Mouse (Mus musculus): ENCODE measurements around the gene H2al1j.
"Not testable (repeated sequence)": the region's sequence is repeated elsewhere in the genome, so short reads cannot be mapped to it uniquely, and the experiment has no call there.

The H2al1j gene

DNA sequence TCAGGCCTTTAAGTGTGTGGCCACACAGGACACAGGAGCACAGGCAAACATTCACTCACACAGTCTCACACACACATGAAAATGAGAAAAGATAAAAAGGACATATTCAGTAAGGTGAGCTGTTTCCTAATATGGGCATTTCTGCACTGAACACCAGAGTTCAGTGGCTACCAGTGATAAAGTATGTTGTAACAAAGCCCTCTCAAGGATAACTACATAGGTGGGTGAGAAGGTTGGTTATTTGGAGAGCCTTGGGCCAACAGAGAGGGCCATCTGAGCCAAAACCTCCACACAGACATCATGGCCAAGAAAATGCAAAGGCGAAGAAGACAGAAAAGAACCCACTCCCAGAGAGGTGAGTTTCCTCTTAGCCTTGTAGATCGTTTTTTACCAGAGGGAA, at the start of gene H2al1j:
Gene H2al1j, plus strand, starts transcription at position 301 of the 400 bp plus-strand sequence.
- DNase-seq (ENCODE audit: low spot score in 2 of 2), result not testable (repeated sequence)

DNA sequence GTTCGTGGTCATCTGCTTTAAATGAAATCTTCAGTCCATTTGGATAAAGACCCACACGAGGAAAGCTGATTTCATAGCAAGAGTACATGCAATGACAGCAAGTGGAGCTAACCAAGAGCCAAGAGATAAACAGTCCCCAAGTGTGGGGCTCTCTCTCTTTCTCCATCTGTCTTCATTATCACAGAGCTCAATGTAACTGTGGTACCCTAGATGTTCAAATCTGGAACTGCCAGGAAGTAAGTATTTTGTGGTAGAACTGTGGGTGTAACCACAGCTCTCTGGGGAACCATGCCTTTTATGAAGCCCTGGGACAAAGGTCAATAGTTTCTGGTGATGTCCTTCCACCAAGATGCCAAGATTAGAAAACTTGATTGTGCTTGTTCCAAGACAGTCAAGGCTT, 46.9 kb upstream of the H2al1j start:
- DNase-seq (ENCODE audit: low spot score in 2 of 2), result no peak

- DNase-seq (ENCODE audit: low spot score in 2 of 2), result no peak
Measured at GRCm38 (mm10) chrX:11288306-11288882, 39.2 kb upstream of the H2al1j start.

DNA sequence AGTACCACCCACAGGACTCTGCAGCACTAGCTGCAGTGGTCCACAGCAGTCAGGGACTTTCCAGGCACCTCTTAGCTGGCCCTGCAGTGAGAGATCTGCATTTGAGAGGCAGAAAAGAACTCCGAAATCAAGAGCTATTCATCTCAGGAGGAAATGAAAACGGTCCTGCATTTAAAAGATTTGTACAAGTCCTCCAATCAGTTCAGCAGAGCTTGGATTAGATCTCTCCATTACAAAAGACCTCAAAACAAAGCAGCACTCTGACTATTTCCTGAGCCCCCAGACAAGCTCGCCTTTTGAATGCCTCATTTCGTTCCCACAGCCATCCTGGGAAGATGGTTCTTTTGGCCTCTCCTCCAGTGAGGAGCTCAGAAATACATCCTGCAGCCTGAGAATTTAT, 38.4 kb upstream of the H2al1j start:
- DNase-seq (ENCODE audit: low spot score in 2 of 2), result no peak

GRCm38 (mm10) chrX:11298957-11299356, 28.7 kb upstream of the H2al1j start, which contains the start of gene H2al1a:
Gene H2al1a (plus strand): TSS chrX:11299257.
- not testable (repeated sequence) for DNase-seq (ENCODE audit: low spot score in 2 of 2)

DNA sequence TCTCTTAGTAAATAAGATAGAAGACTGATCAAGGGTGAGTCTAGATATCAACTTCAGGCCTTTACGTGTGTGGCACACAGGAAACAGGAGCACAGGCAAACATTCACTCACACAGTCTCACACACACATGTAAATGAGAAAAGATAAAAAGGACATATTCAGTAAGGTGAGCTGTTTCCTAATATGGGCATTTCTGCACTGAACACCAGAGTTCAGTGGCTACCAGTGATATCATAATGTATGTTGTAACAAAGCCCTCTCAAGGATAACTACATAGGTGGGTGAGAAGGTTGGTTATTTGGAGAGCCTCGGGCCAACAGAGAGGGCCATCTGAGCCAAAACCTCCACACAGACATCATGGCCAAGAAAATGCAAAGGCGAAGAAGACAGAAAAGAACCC, 25.5 kb upstream of the H2al1j start, which contains the start of gene H2al1b:
Gene H2al1b, plus strand, starts transcription at position 301 of the 400 bp plus-strand sequence.
- not testable (repeated sequence) for DNase-seq (ENCODE audit: low spot score in 2 of 2)

DNA sequence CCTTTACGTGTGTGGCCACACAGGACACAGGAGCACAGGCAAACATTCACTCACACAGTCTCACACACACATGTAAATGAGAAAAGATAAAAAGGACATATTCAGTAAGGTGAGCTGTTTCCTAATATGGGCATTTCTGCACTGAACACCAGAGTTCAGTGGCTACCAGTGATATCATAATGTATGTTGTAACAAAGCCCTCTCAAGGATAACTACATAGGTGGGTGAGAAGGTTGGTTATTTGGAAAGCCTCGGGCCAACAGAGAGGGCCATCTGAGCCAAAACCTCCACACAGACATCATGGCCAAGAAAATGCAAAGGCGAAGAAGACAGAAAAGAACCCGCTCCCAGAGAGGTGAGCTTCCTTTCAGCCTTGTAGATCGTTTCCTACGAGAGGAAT, 22.3 kb upstream of the H2al1j start, which contains the start of gene H2al1c:
Gene H2al1c, plus strand, starts transcription at position 301 of the 400 bp plus-strand sequence.
- DNase-seq (ENCODE audit: low spot score in 2 of 2), result not testable (repeated sequence)

DNA sequence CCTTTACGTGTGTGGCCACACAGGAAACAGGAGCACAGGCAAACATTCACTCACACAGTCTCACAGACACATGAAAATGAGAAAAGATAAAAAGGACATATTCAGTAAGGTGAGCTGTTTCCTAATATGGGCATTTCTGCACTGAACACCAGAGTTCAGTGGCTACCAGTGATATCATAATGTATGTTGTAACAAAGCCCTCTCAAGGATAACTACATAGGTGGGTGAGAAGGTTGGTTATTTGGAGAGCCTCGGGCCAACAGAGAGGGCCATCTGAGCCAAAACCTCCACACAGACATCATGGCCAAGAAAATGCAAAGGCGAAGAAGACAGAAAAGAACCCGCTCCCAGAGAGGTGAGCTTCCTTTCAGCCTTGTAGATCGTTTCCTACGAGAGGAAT, 19.1 kb upstream of the H2al1j start, which contains the start of gene H2al1d:
Gene H2al1d, plus strand, starts transcription at position 301 of the 400 bp plus-strand sequence.
- not testable (repeated sequence) for DNase-seq (ENCODE audit: low spot score in 2 of 2)

GRCm38 (mm10) chrX:11311634-11312033, 16.0 kb upstream of the H2al1j start, which contains the start of gene H2al1e:
Gene H2al1e (plus strand): TSS chrX:11311934.
- not testable (repeated sequence) for DNase-seq (ENCODE audit: low spot score in 2 of 2)

DNA sequence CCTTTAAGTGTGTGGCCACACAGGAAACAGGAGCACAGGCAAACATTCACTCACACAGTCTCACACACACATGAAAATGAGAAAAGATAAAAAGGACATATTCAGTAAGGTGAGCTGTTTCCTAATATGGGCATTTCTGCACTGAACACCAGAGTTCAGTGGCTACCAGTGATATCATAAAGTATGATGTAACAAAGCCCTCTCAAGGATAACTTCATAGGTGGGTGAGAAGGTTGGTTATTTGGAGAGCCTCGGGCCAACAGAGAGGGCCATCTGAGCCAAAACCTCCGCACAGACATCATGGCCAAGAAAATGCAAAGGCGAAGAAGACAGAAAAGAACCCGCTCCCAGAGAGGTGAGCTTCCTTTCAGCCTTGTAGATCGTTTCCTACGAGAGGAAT, 12.8 kb upstream of the H2al1j start, which contains the start of gene H2al1f:
Gene H2al1f, plus strand, starts transcription at position 301 of the 400 bp plus-strand sequence.
- not testable (repeated sequence) for DNase-seq (ENCODE audit: low spot score in 2 of 2)

DNA sequence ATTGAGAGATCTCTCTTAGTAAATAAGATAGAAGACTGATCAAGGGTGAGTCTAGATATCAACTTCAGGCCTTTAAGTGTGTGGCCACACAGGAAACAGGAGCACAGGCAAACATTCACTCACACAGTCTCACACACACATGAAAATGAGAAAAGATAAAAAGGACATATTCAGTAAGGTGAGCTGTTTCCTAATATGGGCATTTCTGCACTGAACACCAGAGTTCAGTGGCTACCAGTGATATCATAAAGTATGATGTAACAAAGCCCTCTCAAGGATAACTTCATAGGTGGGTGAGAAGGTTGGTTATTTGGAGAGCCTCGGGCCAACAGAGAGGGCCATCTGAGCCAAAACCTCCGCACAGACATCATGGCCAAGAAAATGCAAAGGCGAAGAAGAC, 9.7 kb upstream of the H2al1j start, which contains the start of gene H2al1g:
Gene H2al1g, plus strand, starts transcription at position 301 of the 400 bp plus-strand sequence.
- not testable (repeated sequence) for DNase-seq (ENCODE audit: low spot score in 2 of 2)

DNA sequence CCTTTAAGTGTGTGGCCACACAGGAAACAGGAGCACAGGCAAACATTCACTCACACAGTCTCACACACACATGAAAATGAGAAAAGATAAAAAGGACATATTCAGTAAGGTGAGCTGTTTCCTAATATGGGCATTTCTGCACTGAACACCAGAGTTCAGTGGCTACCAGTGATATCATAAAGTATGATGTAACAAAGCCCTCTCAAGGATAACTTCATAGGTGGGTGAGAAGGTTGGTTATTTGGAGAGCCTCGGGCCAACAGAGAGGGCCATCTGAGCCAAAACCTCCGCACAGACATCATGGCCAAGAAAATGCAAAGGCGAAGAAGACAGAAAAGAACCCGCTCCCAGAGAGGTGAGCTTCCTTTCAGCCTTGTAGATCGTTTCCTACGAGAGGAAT, 6.4 kb upstream of the H2al1j start, which contains the start of gene H2al1h:
Gene H2al1h, plus strand, starts transcription at position 301 of the 400 bp plus-strand sequence.
- DNase-seq (ENCODE audit: low spot score in 2 of 2), result not testable (repeated sequence)

DNA sequence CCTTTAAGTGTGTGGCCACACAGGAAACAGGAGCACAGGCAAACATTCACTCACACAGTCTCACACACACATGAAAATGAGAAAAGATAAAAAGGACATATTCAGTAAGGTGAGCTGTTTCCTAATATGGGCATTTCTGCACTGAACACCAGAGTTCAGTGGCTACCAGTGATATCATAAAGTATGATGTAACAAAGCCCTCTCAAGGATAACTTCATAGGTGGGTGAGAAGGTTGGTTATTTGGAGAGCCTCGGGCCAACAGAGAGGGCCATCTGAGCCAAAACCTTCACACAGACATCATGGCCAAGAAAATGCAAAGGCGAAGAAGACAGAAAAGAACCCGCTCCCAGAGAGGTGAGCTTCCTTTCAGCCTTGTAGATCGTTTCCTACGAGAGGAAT, 3.3 kb upstream of the H2al1j start, which contains the start of gene H2al1i:
Gene H2al1i, plus strand, starts transcription at position 301 of the 400 bp plus-strand sequence.
- DNase-seq (ENCODE audit: low spot score in 2 of 2), result not testable (repeated sequence)

DNA sequence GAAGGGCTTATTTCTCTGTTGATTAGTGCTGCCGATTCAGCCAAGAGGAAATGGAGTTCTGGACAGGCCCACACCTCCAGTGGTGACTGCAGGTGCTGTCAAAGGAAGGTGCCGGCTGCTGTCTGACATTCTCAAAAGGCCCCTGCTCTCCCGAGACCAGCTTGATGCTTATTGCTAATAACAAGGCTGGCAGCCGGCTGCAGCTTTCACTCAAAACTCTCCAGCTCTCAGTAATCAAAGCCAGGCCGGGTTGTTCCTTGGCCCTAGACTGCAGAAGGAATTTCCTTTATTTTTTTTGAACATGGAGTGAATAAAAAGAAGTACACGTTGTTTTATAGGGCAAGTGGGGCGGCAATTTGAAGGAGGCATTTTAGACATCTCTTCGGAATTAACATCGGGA, 18.1 kb downstream of the H2al1j start:
- no peak for DNase-seq (ENCODE audit: low spot score in 2 of 2)

DNA sequence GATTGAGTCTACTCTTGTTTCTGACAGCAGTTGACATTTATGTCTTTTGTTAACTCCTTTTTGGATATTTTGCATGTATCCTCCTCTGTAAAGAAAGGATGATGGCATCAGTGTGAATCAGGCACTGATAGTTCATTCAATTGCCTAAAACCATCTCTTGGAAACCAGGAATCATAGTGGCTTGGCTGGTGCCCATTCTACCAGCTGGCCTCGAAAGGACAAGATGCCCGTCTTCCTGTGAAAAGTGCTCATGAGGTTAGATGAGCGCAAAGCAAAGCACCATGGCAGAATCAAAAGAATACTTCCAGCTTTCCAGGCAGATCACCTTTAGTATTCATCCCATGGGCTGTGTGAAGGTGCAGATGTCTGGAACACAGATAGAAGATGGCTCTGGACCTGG, 19.1 kb downstream of the H2al1j start:
- no peak for DNase-seq (ENCODE audit: low spot score in 2 of 2)

GRCm38 (mm10) chrX:11360823-11361222, 33.2 kb downstream of the H2al1j start:
- DNase-seq (ENCODE audit: low spot score in 2 of 2), result no peak

DNA sequence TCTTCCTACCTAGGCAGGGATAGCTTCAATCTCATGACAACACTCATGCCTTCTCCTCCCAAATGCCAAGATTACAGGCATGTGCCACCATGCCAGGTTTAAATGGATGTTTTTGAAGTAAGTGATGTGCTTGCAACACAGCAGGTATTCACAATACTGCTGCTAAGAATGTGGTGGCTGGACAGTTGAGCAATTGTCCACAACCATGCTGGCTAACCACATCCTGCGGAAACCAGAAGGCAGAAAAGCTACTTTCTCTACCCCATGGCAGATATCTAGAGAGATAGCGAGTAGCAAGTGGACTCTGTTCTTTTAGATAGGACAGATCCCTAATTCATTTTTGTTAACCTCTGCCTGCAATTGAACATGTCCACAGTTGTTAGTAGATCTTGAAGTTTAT, 33.6 kb downstream of the H2al1j start:
- DNase-seq (ENCODE audit: low spot score in 2 of 2), result no peak

DNA sequence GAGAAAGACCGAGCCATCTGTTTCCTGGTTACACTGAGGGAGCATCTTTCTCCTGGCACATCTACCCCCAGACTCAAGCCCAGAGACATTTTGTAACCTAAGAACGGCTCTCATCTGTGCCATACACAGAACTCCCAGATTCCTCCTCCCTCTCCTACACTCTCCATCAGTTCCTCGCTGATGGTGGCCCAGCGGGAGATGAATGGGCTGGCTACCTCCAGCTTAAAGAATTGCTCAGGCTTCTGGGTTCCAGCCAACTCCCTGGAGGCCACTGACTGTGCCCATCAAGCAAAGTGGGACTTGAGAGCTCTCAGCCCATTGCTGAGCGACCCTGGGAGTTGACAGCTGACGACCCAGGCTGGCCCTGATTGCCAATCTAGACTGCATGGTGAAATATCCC, 36.3 kb downstream of the H2al1j start:
- DNase-seq (ENCODE audit: low spot score in 2 of 2), result no peak

DNA sequence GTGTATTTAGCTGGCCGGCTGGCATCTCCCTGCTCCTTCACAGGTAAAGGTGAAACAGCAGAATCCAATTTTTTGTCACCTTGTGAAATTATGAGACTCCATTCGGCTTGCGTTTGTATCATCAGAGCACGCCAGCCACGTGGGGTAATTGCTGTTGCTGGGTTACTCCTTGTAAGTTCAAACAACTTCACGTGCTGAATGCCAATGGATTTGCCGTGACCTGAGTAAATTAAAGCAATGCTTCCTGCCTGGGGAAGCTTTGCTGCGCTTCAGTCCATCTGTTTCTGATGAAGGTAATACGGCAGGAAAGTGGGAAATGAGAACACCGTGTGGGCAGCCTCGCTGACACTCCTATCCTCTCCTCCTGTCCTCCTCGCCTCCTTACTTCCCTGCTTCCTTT, 37.5 kb downstream of the H2al1j start:
- DNase-seq (ENCODE audit: low spot score in 2 of 2), result no peak

Measured in right cerebral cortex, adult 2 months (tissue).